Mouse (Mus musculus): ENCODE results near the gene Samd14.
A peak's percentile ranks its signal among the peaks of the same experiment; 100 is the strongest.

Gene Samd14

GRCm38 (mm10) chr11:95075197-95076040, 65.7 kb downstream of the Samd14 start:
- peak; percentile 59 for DNase-seq

Measured in cerebellum, adult 9-10 months (tissue).